Mouse (Mus musculus) CH12.LX (cell line): ENCODE results near the gene Slc48a1. TPM values are rescaled to one million over a fixed set of nuclear protein-coding genes. Genes with fewer than 3 reads are reported as not detected.

Experiments
- DNase-seq: peaks from one replicate; pipeline ENCODE4 v3.0.0-alpha.2; 2013; ENCODE audit errors: extremely low read depth
- H3K27ac ChIP-seq: 2 replicates; pipeline ENCODE4 v1.5.1; 2012; ENCODE audit warnings: low read depth, mild to moderate bottlenecking, control low read depth, moderate library complexity; ENCODE audit not compliant: insufficient read depth
- H3K27me3 ChIP-seq: replicated peaks from 2 replicates; pipeline ENCODE3; 2012; ENCODE audit warnings: inconsistent platforms
- H3K36me3 ChIP-seq, 2 experiments: replicated peaks in 1 of 2; 2 replicates each; pipeline versions ENCODE3 to v1.6.1; 2012; ENCODE audit warnings: inconsistent platforms in 1 of 2, low read length in 1 of 2, mild to moderate bottlenecking in 1 of 2, mixed read lengths in 1 of 2, moderate library complexity in 1 of 2; ENCODE audit not compliant: control insufficient read depth in 1 of 2, insufficient read depth in 1 of 2
- H3K4me1 ChIP-seq, 2 experiments: 2 replicates each; pipeline ENCODE4 v1.6.1; 2012; ENCODE audit warnings: inconsistent platforms in 1 of 2, moderate library complexity in 1 of 2; ENCODE audit not compliant: insufficient read depth in 2 of 2, control insufficient read depth in 1 of 2
- H3K4me2 ChIP-seq: 2 replicates; pipeline ENCODE4 v1.6.1; 2012; ENCODE audit warnings: low read depth, mild to moderate bottlenecking, control low read depth; ENCODE audit not compliant: poor library complexity, insufficient read depth, severe bottlenecking
- H3K4me3 ChIP-seq, 3 experiments: fragments of 150-350 bp in 1 of 3; sonication (generic) in 1 of 3; replicated peaks in 1 of 3; 2 replicates each; pipeline versions ENCODE3 to v1.5.1; 2011 to 2012; ENCODE audit warnings: low read depth in 2 of 3, low read length in 2 of 3, mild to moderate bottlenecking in 2 of 3, moderate library complexity in 2 of 3, control low read depth in 1 of 3, improper control_type of control experiment in 1 of 3, inconsistent platforms in 1 of 3, mixed read lengths in 1 of 3; ENCODE audit not compliant: poor library complexity in 1 of 3
- H3K79me2 ChIP-seq: replicated peaks from 2 replicates; pipeline ENCODE4 v1.6.1; 2012; ENCODE audit warnings: mild to moderate bottlenecking, moderate library complexity; ENCODE audit not compliant: control insufficient read depth, poor library complexity, insufficient read depth, severe bottlenecking; ENCODE audit errors: extremely low read depth
- H3K9ac ChIP-seq: 2 replicates; pipeline ENCODE4 v1.6.1; 2012; ENCODE audit warnings: low read depth, mild to moderate bottlenecking, control low read depth, moderate library complexity; ENCODE audit not compliant: insufficient read depth
- H3K9me3 ChIP-seq: replicated peaks from 2 replicates; pipeline ENCODE3; 2012; ENCODE audit warnings: low read length, inconsistent platforms, mixed read lengths
- CHD1 ChIP-seq: IDR thresholded peaks from 2 replicates; pipeline ENCODE4 v1.6.1; 2012; ENCODE audit warnings: low read depth, low read length, improper control_type of control experiment, inconsistent platforms
- CTCF ChIP-seq, 2 experiments: IDR thresholded peaks in 1 of 2; conservative IDR thresholded peaks in 1 of 2; 2 replicates each; pipeline ENCODE4 v1.5.1; 2011 to 2012; ENCODE audit warnings: low read depth in 2 of 2, low read length in 2 of 2, improper control_type of control experiment in 1 of 2, inconsistent platforms in 1 of 2, mild to moderate bottlenecking in 1 of 2, moderate library complexity in 1 of 2
- ETS1 ChIP-seq: conservative IDR thresholded peaks from 2 replicates; pipeline ENCODE4 v1.6.1; 2012; ENCODE audit warnings: low read depth, mild to moderate bottlenecking, inconsistent platforms, low read length, improper control_type of control experiment, moderate library complexity
- GABPA ChIP-seq: IDR thresholded peaks from 2 replicates; pipeline ENCODE4 v1.6.1; 2012; ENCODE audit warnings: low read depth, low read length, improper control_type of control experiment, inconsistent platforms; ENCODE audit not compliant: insufficient replicate concordance
- JUND ChIP-seq: conservative IDR thresholded peaks from 2 replicates; pipeline ENCODE4 v1.6.1; 2011; ENCODE audit warnings: low read depth, low read length, improper control_type of control experiment
- POLR2A ChIP-seq: IDR thresholded peaks from 2 replicates; pipeline ENCODE4 v1.6.1; 2011; ENCODE audit warnings: low read depth, mild to moderate bottlenecking, improper control_type of control experiment, low read length
- RAD21 ChIP-seq: IDR thresholded peaks from 2 replicates; pipeline ENCODE4 v1.6.1; 2011; ENCODE audit warnings: low read depth, mild to moderate bottlenecking, low read length, improper control_type of control experiment, moderate library complexity
- SMC3 ChIP-seq: IDR thresholded peaks from 2 replicates; pipeline ENCODE4 v1.6.1; 2011; ENCODE audit warnings: low read depth, low read length, improper control_type of control experiment
- ZMIZ1 ChIP-seq: IDR thresholded peaks from 2 replicates; pipeline ENCODE4 v1.6.1; 2012; ENCODE audit warnings: low read depth, mild to moderate bottlenecking, inconsistent platforms, low read length, improper control_type of control experiment
- dilution Hi-C: fragments of 300-500 bp; cut with MboI; formaldehyde crosslinking; loops from 2 replicates; pipeline ENCODE4 v1.14.3; 2020; ENCODE audit warnings: low sequenced_read_pairs; ENCODE audit not compliant: extremely low pct_unique_long_range_greater_than_20kb, extremely low pct_ligation_motif_present
- in situ Hi-C: fragments of 300-500 bp; cut with MboI; formaldehyde crosslinking; loops from 3 replicates; pipeline ENCODE4 v1.14.3; 2019; ENCODE audit warnings: low sequenced_read_pairs, low pct_ligation_motif_present, low pct_unique_long_range_greater_than_20kb, mixed read lengths
- polyA plus RNA-seq: library from polyadenylated mRNA; unstranded; fragments of >175 nt; gene quantifications from 2 replicates; pipeline ENCODE4 v1.2.1, GENCODE M21; 2012; ENCODE audit warnings: low read depth; ENCODE audit not compliant: insufficient read length
- total RNA-seq, 2 experiments: library from RNA; depleted of rRNA; stranded (reverse); fragments of 300-350 nt in 1 of 2; fragments of >200 nt in 1 of 2; gene quantifications; 2 replicates each; pipeline ENCODE4 v1.2.3; 2012 to 2014

The Slc48a1 gene
- total and polyA plus RNA-seq, 3 experiments: 23.2 to 56.0 (median 39.4) TPM

DNA sequence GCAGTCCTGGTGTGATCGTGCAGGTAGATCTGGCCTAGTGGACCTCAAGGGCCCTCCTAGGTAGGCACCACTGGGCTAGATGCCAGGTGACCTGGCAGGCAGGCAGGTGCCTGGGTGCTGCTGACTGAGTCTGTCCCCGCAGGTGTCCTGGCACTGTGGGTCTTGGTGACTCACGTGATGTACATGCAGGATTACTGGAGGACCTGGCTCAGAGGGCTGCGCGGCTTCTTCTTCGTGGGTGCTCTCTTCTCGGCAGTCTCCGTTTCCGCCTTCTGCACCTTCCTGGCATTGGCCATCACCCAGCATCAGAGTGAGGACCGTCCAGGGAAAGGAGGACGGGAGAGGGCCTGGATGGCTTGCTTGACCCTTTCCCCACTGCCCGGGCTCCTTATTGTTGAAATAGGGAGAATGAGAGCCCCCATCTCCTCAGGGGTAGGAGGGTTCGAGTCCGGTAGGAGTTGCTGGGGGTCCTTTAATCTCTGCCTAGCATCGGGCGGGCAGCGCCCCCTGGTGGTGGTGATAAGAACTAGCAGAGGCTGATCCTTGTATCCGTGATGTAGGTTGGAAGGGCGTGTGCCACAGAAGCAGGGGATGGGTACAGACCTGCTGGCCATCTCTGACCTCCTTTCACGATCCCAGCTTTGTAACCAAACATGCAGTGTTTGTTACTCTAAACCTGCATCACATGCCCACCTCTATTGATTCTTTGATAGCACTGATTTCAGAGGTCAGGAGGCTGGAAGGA is 11.6 kb downstream of the Slc48a1 start:
- no peak overlapping the region for H3K4me2 ChIP-seq
- TF ChIP-seq SMC3 (peak; percentile 64), CHD1 (no peak), CTCF (conservative IDR thresholded peaks at IDR 0.05 in 1 of 2, IDR thresholded peaks at IDR 0.05 in 1 of 2; ENCODE audit: low read depth in 2 of 2, low read length in 2 of 2) (peak; percentile 82 to 97), ETS1 (no peak), POLR2A (no peak), GABPA (no peak), RAD21 (peak; percentile 52)
- no peak overlapping the region for H3K4me3 ChIP-seq
- H3K4me1 ChIP-seq: peaks cover 21 to 50% of the 10 kb centered on the region in 2 experiments
- peaks cover 4% of the 10 kb centered on the region for H3K79me2 ChIP-seq
- H3K36me3 ChIP-seq: peaks cover 48 to 77% of the 10 kb centered on the region in 2 experiments
- H3K27me3 ChIP-seq: no peaks in the 10 kb centered on the region
- peaks cover 4% of the 10 kb centered on the region for H3K9me3 ChIP-seq
- dilution Hi-C loops (loop anchor here (25.0 kb wide), 1 partner anchor 172 kb away; the partner anchor contains the start of gene Tmem106c), in situ Hi-C loops (loop anchor here (5.0 kb wide), 1 partner anchor 57 kb away; no protein-coding TSS in a partner anchor)
- peak overlapping the region; percentile 5; the same call in 1 of the 2 replicates for H3K27ac ChIP-seq
- peak; percentile 71 for DNase-seq
- no peak overlapping the region for H3K9ac ChIP-seq

DNA sequence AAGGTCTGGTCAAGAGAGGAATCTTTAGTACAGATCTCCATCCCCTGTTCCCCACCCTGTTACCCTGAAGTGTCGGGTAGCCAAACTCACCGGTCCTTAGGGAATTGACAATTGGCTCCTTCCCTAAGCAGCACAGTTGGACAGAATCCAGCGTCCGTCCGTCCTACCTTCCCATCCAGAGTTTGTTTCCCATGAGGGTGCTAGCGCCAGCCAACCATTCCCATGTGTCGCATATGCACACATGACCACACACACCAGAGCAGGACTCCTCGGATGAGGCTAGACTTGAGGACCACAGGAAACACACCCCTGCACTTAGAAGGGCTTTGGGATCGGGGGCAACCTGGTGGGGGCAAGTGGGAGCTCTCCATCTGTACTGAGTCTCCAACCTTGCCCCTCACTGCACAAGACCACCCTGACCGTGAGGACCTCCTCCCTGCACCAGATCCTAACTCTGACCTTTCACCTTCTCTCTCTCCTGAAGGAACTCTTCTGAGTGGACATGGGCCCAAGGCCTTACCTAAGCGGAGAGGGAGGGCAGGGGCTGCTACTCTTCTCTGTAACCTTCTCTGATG is 12.9 kb downstream of the Slc48a1 start:
- no peak for DNase-seq
- no peaks in the 10 kb centered on the region for H3K27me3 ChIP-seq
- no peak overlapping the region for H3K27ac ChIP-seq
- no peak overlapping the region for H3K4me2 ChIP-seq
- peaks cover 17 to 37% of the 10 kb centered on the region in 2 experiments for H3K4me1 ChIP-seq
- TF ChIP-seq ZMIZ1 (0 out of 2 replicates have a peak, but pooled peaks have one; percentile 47), JUND (no peak)
- no peak overlapping the region for H3K4me3 ChIP-seq
- in situ Hi-C loops: loop anchor here (5.0 kb wide), 1 partner anchor 56 kb away; no protein-coding TSS in a partner anchor
- peaks cover under 1% of the 10 kb centered on the region for H3K79me2 ChIP-seq
- no peak overlapping the region for H3K9ac ChIP-seq
- dilution Hi-C loops: loop anchor here (25.0 kb wide), 1 partner anchor 171 kb away; the partner anchor contains the start of gene Tmem106c
- H3K36me3 ChIP-seq: peaks cover 61 to 88% of the 10 kb centered on the region in 2 experiments
- peaks cover 4% of the 10 kb centered on the region for H3K9me3 ChIP-seq
